Mouse (Mus musculus) ZHBTc4 (cell line): ENCODE measurements around the gene Vsx2.

ENCODE experiments used
- DNase-seq: peaks from one replicate; pipeline ENCODE4 v3.0.0-alpha.2; 2011; ENCODE audit warnings: low read depth, low spot score

Gene Vsx2

GRCm38 (mm10) chr12:84569336-84569970 is at the start of gene Vsx2:
Gene Vsx2, plus strand, starts transcription at chr12:84569762.
- peak; percentile 47 for DNase-seq

GRCm38 (mm10) chr12:84523728-84524127 is 45.8 kb upstream of the Vsx2 start:
- DNase-seq, result no peak

GRCm38 (mm10) chr12:84524147-84525050 is 45.2 kb upstream of the Vsx2 start:
- DNase-seq, result no peak

GRCm38 (mm10) chr12:84525422-84525821 is 44.1 kb upstream of the Vsx2 start:
- peak; percentile 30 for DNase-seq

- DNase-seq, result no peak
These were observed 39.1 kb upstream of the Vsx2 start for GRCm38 (mm10) chr12:84530426-84530825.

- no peak for DNase-seq
These were observed 37.4 kb upstream of the Vsx2 start for GRCm38 (mm10) chr12:84531906-84532829.

GRCm38 (mm10) chr12:84532830-84533199 is 36.7 kb upstream of the Vsx2 start:
- no peak for DNase-seq

GRCm38 (mm10) chr12:84533706-84534486 is 35.7 kb upstream of the Vsx2 start:
- DNase-seq, result peak; percentile 88

- DNase-seq, result peak; percentile 76
These were observed 30.0 kb upstream of the Vsx2 start for GRCm38 (mm10) chr12:84539537-84539936.

- DNase-seq, result no peak
These were observed 28.1 kb upstream of the Vsx2 start for GRCm38 (mm10) chr12:84541391-84541958.

GRCm38 (mm10) chr12:84546028-84546427 is 23.5 kb upstream of the Vsx2 start:
- DNase-seq, result peak; percentile 84

- no peak for DNase-seq
These were observed 22.9 kb upstream of the Vsx2 start for GRCm38 (mm10) chr12:84546577-84547085.

GRCm38 (mm10) chr12:84548251-84548650 is 21.3 kb upstream of the Vsx2 start:
- DNase-seq, result no peak

GRCm38 (mm10) chr12:84555218-84555617 is 14.3 kb upstream of the Vsx2 start:
- DNase-seq, result peak; percentile 55

- peak; percentile 67 for DNase-seq
These were observed 7.0 kb upstream of the Vsx2 start for GRCm38 (mm10) chr12:84562558-84562957.

- no peak for DNase-seq
These were observed 2.0 kb upstream of the Vsx2 start for GRCm38 (mm10) chr12:84567576-84567975.

GRCm38 (mm10) chr12:84569976-84570693 is 573 bp downstream of the Vsx2 start:
- no peak for DNase-seq

GRCm38 (mm10) chr12:84570694-84571415 is 1.3 kb downstream of the Vsx2 start:
- DNase-seq, result peak; percentile 35
